Mouse (Mus musculus): Measurements from ENCODE around the gene Rhno1. TPM values are rescaled to one million over a fixed set of nuclear protein-coding genes. Genes with fewer than 3 reads are reported as not detected.

Rhno1 gene
- polyA plus RNA-seq, 1 experiment from 2014 or later = 193 TPM

DNA sequence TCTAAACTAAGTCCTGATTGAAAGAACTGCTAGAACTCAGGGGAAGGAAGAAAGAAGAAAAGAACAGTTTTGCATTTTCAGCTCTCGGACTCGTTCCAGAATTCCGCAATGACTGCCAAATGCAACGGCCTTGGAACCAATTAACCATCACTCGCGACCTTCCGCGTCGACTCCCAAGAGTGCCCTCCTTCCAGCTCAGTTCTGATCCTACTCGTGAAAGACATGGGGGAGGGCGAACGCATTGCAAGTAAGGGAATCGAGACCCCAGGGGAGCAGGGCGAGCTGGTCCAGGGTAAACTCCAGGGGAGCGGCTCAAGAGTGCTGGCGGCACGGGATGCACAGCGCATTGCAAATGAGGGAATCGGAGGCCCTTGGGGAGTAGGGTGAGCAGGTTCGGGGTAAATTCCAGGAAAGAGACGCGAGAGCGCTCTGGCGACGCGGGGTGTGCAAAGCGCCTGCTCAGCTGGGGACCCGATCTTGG is 7.5 kb downstream of the Rhno1 start:
- peaks cover 57% of the 10 kb centered on the region for H3K36me3 ChIP-seq (replicated peaks)
- no peaks in the 10 kb centered on the region for H3K27me3 ChIP-seq (replicated peaks; ENCODE audit: low read depth, poor library complexity, severe bottlenecking)
- WGBS = under 1% methylated on average over 28 of the region's 28 CpGs
- H3K4me1 ChIP-seq = peaks cover 32% of the 10 kb centered on the region
- H3K9me3 ChIP-seq = no peaks in the 10 kb centered on the region
- DNase-seq (ENCODE audit: low spot score) = no peak
- H3K4me3 ChIP-seq = peak overlapping the region; percentile 88
- H3K27ac ChIP-seq (replicated peaks) = peak overlapping the region; percentile 92

DNA sequence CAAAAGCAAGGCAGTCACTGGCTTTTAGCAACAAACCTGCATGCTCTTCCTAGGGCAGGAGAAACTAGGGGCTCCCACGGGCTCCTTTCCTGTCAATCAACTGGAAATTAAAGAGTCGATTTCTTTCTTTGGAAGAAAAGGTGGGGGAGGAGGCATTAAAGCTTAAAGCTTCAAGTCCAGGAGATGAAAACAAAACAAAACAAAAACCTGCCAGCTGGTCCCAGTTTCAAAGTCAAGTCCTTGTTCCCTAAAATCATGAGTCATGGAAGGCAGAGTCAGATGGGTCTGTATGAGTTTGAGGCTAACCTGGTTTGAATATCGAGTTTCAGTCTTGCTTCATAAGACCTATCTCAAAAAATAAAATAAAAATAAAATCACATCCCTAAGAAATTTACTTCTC is 8.6 kb downstream of the Rhno1 start:
- Histone ChIP-seq H3K4me1 (peaks cover 31% of the 10 kb centered on the region), H3K27ac (replicated peaks) (no peak overlapping the region), H3K4me3 (peak overlapping the region; percentile 88), H3K27me3 (replicated peaks; ENCODE audit: low read depth, poor library complexity, severe bottlenecking) (no peaks in the 10 kb centered on the region), H3K9me3 (no peaks in the 10 kb centered on the region), H3K36me3 (replicated peaks) (peaks cover 58% of the 10 kb centered on the region)
- no peak for DNase-seq (ENCODE audit: low spot score)
- 49% methylated on average over 3 of the region's 3 CpGs for WGBS

DNA sequence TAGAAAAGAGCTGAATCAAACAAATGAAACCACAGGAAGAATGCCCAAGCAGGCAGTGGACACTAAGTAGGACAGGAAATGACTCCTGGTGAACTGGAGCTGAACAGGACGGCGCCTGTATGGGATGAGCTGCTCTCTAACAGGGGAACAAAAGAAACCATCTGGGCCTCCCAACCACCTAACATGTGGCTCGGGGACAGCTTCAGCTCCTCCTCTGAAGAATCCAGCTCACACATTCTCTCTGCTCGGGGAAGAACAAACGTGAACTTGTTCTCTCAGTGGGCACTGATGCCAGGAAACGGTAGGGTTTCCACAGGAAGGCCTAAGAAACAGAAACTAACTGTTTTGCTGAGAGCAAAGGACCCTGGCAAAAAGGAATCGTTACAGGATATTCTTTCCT is 13.0 kb downstream of the Rhno1 start:
- WGBS = 34% methylated on average over 7 of the region's 7 CpGs
- H3K4me3 ChIP-seq = no peak overlapping the region

DNA sequence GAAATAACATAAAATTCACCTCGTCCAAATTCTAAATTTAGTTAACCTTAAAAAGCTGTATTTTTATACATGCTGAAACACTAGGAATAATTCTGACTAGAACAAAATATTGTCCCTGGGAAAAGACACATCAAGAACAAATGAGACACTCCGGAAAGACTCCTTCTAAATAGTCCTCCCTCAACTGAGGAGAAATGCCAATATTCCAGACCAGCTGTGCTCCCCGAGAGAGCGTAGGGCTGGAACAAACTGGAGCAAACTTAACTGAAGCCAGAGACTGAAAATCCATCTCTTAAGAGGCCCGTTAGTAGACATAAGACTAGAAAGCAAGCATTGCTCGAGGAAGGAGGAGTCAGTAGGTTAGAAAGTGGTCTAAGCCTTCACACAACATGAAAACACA is 15.9 kb downstream of the Rhno1 start:
- Histone ChIP-seq H3K36me3 (replicated peaks) (peaks cover 52% of the 10 kb centered on the region), H3K9me3 (no peaks in the 10 kb centered on the region), H3K27me3 (replicated peaks; ENCODE audit: low read depth, poor library complexity, severe bottlenecking) (no peaks in the 10 kb centered on the region), H3K4me3 (no peak overlapping the region), H3K27ac (replicated peaks) (no peak overlapping the region), H3K4me1 (peaks cover 9% of the 10 kb centered on the region)
- no peak for DNase-seq (ENCODE audit: low spot score)
- 92% methylated on average over 6 of the region's 6 CpGs for WGBS

More for the DNA sequence above, 13.0 kb downstream of the Rhno1 start:
- H3K9me3 ChIP-seq = no peaks in the 10 kb centered on the region
- peaks cover 24% of the 10 kb centered on the region for H3K4me1 ChIP-seq
- DNase-seq (ENCODE audit: low spot score) = no peak
- no peaks in the 10 kb centered on the region for H3K27me3 ChIP-seq (replicated peaks; ENCODE audit: low read depth, poor library complexity, severe bottlenecking)
- H3K27ac ChIP-seq (replicated peaks) = peak overlapping the region; percentile 49; the same call in 1 of the 2 replicates
- H3K36me3 ChIP-seq (replicated peaks) = peaks cover 34% of the 10 kb centered on the region

DNA sequence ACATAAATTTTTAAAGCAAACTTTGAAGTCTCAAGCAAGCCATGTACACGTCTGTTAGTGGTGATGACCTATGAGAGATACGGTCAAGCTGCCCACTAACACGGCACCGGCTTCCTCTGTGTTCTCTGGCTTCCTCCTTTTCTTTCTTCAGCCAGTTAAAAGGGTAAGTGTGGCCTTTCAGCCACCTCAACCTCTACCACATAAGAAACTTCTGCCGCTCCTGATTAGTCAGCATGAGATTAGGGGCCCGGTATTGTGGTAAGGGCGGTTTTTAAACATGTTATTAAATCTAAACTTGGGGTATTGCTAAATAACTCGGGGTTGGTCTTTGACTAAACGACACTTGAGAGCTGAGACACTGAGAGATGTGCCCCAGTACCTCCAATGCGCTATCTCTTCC is 17.1 kb downstream of the Rhno1 start:
- Histone ChIP-seq H3K27me3 (replicated peaks; ENCODE audit: low read depth, poor library complexity, severe bottlenecking) (no peaks in the 10 kb centered on the region), H3K9me3 (no peaks in the 10 kb centered on the region), H3K4me3 (no peak overlapping the region), H3K36me3 (replicated peaks) (peaks cover 49% of the 10 kb centered on the region), H3K27ac (replicated peaks) (no peak overlapping the region), H3K4me1 (peaks cover 9% of the 10 kb centered on the region)
- WGBS = 93% methylated on average over 10 of the region's 10 CpGs
- DNase-seq (ENCODE audit: low spot score) = no peak

DNA sequence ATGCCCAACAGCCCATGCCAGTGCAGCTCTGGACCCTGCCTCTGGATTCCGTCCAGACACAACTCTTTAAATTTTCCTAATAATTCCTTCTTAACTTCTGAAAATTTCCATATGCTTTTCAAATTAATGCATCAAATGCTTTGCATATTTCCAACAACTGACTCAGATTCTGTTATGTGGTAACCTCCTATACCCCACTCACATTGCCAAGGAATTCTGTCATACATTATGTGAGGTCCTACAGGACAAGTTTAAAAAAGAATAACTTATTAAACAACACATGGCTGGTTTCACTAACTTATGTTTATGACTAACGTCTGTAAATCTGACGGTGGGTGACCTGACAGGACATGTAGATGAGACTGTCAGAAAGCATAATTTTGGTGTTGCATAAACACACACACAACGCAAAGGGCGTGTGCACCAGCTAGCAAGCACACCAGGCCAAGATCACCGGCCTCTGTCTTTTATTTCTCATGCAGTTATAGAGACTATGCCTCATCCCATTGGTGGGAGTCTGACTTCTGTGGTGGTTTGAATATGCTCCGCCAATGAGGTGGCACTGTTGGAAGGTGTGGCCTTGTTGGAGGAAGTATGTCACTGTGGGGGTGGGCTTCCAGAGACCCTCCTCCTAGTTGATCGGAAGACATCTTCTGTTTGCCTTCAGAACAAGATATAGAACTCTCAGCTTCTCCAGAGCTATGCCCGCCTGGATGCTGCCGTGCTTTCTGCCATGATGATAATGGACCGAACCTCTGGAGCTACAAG is 20.6 kb downstream of the Rhno1 start:
- no peak for DNase-seq (ENCODE audit: low spot score)
- H3K9me3 ChIP-seq = no peaks in the 10 kb centered on the region
- peaks cover 18% of the 10 kb centered on the region for H3K4me1 ChIP-seq
- WGBS = 95% methylated on average over 11 of the region's 11 CpGs
- peaks cover 37% of the 10 kb centered on the region for H3K36me3 ChIP-seq (replicated peaks)
- H3K4me3 ChIP-seq = no peak overlapping the region
- H3K27me3 ChIP-seq (replicated peaks; ENCODE audit: low read depth, poor library complexity, severe bottlenecking) = no peaks in the 10 kb centered on the region
- H3K27ac ChIP-seq (replicated peaks) = no peak overlapping the region

DNA sequence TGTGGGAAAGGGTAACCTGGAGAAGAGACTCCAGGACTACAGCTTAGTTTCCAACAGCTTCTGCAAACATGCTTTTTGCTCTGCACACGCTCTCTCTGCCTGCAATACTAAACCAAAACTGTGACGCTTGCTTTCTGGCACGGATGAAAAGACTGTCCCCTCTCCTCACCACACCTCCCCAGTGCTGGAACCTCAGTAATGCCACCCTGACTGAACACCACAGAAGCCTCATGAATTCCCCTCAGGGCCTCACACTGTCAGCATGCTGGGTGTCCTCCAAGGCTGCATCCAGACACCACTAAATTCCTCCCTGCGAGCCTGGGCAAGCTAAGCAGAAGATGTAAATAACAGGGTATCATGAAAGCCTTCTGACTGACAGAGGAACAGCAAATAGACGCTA is 23.8 kb downstream of the Rhno1 start:
- Histone ChIP-seq H3K27ac (replicated peaks) (peak overlapping the region; percentile 20; the same call in 1 of the 2 replicates), H3K36me3 (replicated peaks) (peaks cover 62% of the 10 kb centered on the region)
- 49% methylated on average over 5 of the region's 5 CpGs for WGBS

DNA sequence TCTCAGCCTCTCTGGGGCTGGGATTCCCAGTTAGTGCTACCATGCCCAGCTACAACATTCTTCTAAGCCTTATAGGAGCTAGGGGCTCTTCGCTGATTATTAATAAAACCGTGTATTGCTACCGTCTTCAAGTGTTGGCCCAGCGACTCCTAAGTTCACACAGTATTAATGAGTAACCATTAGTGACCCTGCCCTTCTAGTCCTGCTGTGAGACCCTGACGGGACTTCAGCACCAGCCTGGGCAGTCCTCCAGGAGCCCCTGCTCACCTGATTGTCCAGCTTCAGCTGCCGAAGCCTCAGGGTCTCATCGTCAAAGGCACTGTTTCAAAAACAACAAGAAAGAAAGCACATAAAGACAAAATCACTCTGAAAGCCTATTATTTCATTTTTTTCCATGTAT is 25.2 kb downstream of the Rhno1 start:
- no peak for DNase-seq (ENCODE audit: low spot score)
- Histone ChIP-seq H3K27ac (replicated peaks) (peak overlapping the region; percentile 54), H3K36me3 (replicated peaks) (peaks cover 62% of the 10 kb centered on the region)

More for the DNA sequence above, 23.8 kb downstream of the Rhno1 start:
- peak; percentile 47 for DNase-seq (ENCODE audit: low spot score)
- no peak overlapping the region for H3K4me3 ChIP-seq
- peaks cover 26% of the 10 kb centered on the region for H3K4me1 ChIP-seq
- no peaks in the 10 kb centered on the region for H3K27me3 ChIP-seq (replicated peaks; ENCODE audit: low read depth, poor library complexity, severe bottlenecking)
- no peaks in the 10 kb centered on the region for H3K9me3 ChIP-seq

DNA sequence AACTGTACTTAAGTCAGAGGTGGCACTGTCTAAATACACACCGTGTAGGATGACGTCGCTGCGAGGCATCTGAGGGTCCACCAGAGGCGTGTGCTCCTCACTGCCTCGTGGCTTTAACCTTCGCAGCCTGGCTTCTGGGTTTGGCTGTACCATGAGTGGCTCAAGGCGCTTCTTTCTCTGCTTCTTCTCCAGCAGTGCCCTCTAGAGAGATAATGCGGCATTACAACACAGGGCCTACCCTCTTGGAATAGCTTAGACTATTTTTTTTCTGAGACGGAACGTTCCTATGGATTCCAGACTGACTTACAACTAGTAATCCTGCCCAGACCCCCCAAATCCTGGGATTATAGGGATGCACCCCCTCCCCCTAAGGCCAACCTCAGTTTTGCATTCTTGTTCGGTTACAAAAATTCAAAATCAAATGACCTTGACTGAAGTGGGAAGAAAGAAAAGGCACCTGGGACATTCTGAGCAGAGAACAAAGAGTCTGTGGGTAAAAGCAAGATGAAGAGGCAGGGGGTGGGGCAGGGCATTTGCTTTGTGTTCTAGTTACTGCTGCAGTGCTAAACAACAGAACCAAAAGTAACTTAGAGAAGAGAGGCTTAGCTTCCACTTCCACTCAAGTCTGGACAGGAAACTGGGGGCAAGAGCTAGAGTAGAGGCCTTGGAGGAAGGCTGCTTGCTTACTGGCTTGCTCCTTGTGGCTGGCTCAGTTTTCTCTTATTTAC is 28.1 kb downstream of the Rhno1 start:
- peaks cover 24% of the 10 kb centered on the region for H3K4me1 ChIP-seq
- peaks cover 71% of the 10 kb centered on the region for H3K36me3 ChIP-seq (replicated peaks)
- H3K9me3 ChIP-seq = peaks cover 17% of the 10 kb centered on the region
- WGBS = 31% methylated on average over 12 of the region's 12 CpGs
- H3K4me3 ChIP-seq = no peak overlapping the region
- no peaks in the 10 kb centered on the region for H3K27me3 ChIP-seq (replicated peaks; ENCODE audit: low read depth, poor library complexity, severe bottlenecking)
- H3K27ac ChIP-seq (replicated peaks) = peak overlapping the region; percentile 70
- DNase-seq (ENCODE audit: low spot score) = peak; percentile 76

More for the DNA sequence above, 25.2 kb downstream of the Rhno1 start:
- H3K4me3 ChIP-seq = no peak overlapping the region
- WGBS = 85% methylated on average over 7 of the region's 7 CpGs
- H3K4me1 ChIP-seq = peaks cover 26% of the 10 kb centered on the region
- no peaks in the 10 kb centered on the region for H3K27me3 ChIP-seq (replicated peaks; ENCODE audit: low read depth, poor library complexity, severe bottlenecking)
- no peaks in the 10 kb centered on the region for H3K9me3 ChIP-seq

DNA sequence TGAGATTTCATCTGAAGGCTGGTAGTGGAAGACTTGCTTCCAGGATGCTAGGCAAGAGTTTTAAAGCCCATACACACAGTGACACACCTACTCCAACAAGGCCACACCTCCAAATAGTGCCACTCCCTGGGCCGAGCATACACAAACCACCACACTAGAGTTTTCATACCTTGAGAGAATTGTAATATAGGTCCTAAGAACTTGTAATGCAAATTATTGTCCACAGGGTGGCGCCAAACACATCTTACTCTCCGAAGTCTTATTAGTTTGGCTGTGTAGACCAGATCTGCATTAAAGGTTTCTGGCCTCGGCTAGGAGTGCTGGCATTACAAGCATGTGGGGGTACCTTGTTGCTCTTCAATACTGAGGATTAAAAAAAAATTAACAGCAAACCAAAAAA is 44.4 kb downstream of the Rhno1 start:
- H3K27me3 ChIP-seq (replicated peaks; ENCODE audit: low read depth, poor library complexity, severe bottlenecking) = no peaks in the 10 kb centered on the region
- H3K9me3 ChIP-seq = no peaks in the 10 kb centered on the region
- peaks cover 3% of the 10 kb centered on the region; the same call in 1 of the 2 replicates for H3K4me1 ChIP-seq
- peak; percentile 56 for DNase-seq (ENCODE audit: low spot score)
- H3K27ac ChIP-seq (replicated peaks) = no peak overlapping the region
- WGBS = 21% methylated on average over 4 of the region's 4 CpGs
- no peak overlapping the region for H3K4me3 ChIP-seq
- peaks cover 28% of the 10 kb centered on the region for H3K36me3 ChIP-seq (replicated peaks)

DNA sequence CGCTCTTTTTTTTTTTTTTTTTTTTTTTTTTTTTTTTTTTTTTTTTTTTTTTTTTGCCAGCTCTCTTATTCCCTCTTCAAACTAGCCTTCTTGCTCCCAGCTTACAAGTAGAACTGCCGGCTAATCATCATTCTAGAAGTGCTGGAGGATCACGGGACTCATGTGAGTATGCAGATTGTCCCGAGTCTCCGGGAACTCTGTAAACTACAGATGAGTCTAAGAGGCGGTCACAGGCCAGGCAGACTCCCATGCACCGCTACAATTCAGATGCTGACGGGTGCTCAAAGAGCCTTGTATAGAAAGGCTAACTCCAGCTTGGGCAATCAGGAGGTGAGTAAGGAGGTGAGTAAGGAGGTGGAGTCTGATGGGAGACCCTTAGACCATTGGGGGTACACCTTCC is 47.1 kb downstream of the Rhno1 start:
- Histone ChIP-seq H3K27me3 (replicated peaks; ENCODE audit: low read depth, poor library complexity, severe bottlenecking) (no peaks in the 10 kb centered on the region), H3K36me3 (replicated peaks) (peaks cover under 1% of the 10 kb centered on the region; the same call in 1 of the 2 replicates), H3K4me1 (peaks cover 2% of the 10 kb centered on the region; the same call in 1 of the 2 replicates), H3K4me3 (no peak overlapping the region), H3K9me3 (no peaks in the 10 kb centered on the region), H3K27ac (replicated peaks) (no peak overlapping the region)
- 81% methylated on average over 8 of the region's 8 CpGs for WGBS
- no peak for DNase-seq (ENCODE audit: low spot score)

DNA sequence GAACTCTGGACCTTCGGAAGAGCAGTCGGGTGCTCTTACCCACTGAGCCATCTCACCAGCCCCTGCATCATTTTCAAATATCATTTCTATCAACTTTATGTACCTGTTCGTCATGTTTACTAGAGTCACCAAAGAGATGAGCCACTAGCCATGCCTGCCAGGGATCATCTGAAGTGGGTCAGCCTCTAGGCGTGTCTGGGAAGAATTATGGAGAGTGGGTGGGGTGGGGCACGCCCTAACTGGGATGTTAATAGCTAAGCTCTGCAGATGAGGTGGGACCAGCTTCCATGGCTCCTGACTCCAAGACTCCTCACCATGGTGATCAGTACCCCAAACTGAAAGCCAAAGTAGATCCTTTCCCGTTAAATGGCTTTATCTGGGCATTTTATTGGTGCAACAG is 47.9 kb downstream of the Rhno1 start:
- no peaks in the 10 kb centered on the region for H3K9me3 ChIP-seq
- 88% methylated on average over 6 of the region's 6 CpGs for WGBS
- DNase-seq (ENCODE audit: low spot score) = no peak

More for the DNA sequence above, 47.9 kb downstream of the Rhno1 start:
- Histone ChIP-seq H3K4me3 (no peak overlapping the region), H3K36me3 (replicated peaks) (no peaks in the 10 kb centered on the region), H3K4me1 (no peaks in the 10 kb centered on the region), H3K27ac (replicated peaks) (no peak overlapping the region), H3K27me3 (replicated peaks; ENCODE audit: low read depth, poor library complexity, severe bottlenecking) (no peaks in the 10 kb centered on the region)

Data from embryonic facial prominence, embryonic 10.5 days (tissue).